Mouse (Mus musculus) neural tube, embryonic 11.5 days (tissue): ENCODE measurements at regions not wholly inside any gene's neighbourhood (a gene's known extent, or its start where the extent isn't known, plus 50 kb on each side); places are given as distances from the start of the nearest gene placed in this dataset.

Experiments used
- ATAC-seq: fragments of 200-750 bp; cut with Nextera tagmentation; 2 replicates; pipeline ENCODE4 v1.8.0; 2017; ENCODE audit warnings: moderate number of reproducible peaks, mild to moderate bottlenecking, moderate TSS enrichment, moderate library complexity; ENCODE audit not compliant: insufficient read depth, low FRiP score, low TSS enrichment
- DNase-seq: peaks from one replicate; pipeline ENCODE4 v3.0.0-alpha.2; 2015; ENCODE audit warnings: low spot score
- H3K27ac ChIP-seq: fragments of 300-500 bp; sonication (generic); 2 replicates; pipeline ENCODE4 v1.5.1; 2014; ENCODE audit warnings: low read depth, mild to moderate bottlenecking, low read length
- H3K27me3 ChIP-seq: fragments of 300-500 bp; sonication (generic); 2 replicates; pipeline ENCODE4 v1.6.1; 2014; ENCODE audit warnings: mild to moderate bottlenecking, low read length, mixed read lengths; ENCODE audit not compliant: control insufficient read depth, insufficient read depth
- H3K36me3 ChIP-seq: fragments of 300-500 bp; sonication (generic); 2 replicates; pipeline ENCODE4 v1.6.1; 2014; ENCODE audit warnings: mild to moderate bottlenecking, low read length, moderate library complexity, mixed read lengths; ENCODE audit not compliant: control insufficient read depth, insufficient read depth
- H3K4me1 ChIP-seq: fragments of 300-500 bp; sonication (generic); 2 replicates; pipeline ENCODE4 v1.6.1; 2014; ENCODE audit warnings: low read length, mixed read lengths; ENCODE audit not compliant: control insufficient read depth, insufficient read depth
- H3K4me2 ChIP-seq: fragments of 300-500 bp; sonication (generic); 2 replicates; pipeline ENCODE4 v1.6.1; 2014; ENCODE audit warnings: low read depth, mild to moderate bottlenecking, moderate library complexity
- H3K4me3 ChIP-seq: fragments of 300-500 bp; sonication (generic); 2 replicates; pipeline ENCODE4 v1.5.1; 2014; ENCODE audit warnings: low read depth, low read length
- H3K9ac ChIP-seq: fragments of 300-500 bp; sonication (generic); 2 replicates; pipeline ENCODE4 v1.6.1; 2014; ENCODE audit warnings: mild to moderate bottlenecking, low read length
- H3K9me3 ChIP-seq: fragments of 300-500 bp; sonication (generic); 2 replicates; pipeline ENCODE4 v1.6.1; 2016; ENCODE audit warnings: low read length; ENCODE audit not compliant: control insufficient read depth
- WGBS: fragments of 180-500 bp; shearing (Covaris S2); extraction: QIAGEN DNeasy Blood & Tissue Kit; methylation state at CpG from one replicate; pipeline ENCODE4 v1.1.7; 2014; 5-methylcytosine and 5-hydroxymethylcytosine counted together

DNA sequence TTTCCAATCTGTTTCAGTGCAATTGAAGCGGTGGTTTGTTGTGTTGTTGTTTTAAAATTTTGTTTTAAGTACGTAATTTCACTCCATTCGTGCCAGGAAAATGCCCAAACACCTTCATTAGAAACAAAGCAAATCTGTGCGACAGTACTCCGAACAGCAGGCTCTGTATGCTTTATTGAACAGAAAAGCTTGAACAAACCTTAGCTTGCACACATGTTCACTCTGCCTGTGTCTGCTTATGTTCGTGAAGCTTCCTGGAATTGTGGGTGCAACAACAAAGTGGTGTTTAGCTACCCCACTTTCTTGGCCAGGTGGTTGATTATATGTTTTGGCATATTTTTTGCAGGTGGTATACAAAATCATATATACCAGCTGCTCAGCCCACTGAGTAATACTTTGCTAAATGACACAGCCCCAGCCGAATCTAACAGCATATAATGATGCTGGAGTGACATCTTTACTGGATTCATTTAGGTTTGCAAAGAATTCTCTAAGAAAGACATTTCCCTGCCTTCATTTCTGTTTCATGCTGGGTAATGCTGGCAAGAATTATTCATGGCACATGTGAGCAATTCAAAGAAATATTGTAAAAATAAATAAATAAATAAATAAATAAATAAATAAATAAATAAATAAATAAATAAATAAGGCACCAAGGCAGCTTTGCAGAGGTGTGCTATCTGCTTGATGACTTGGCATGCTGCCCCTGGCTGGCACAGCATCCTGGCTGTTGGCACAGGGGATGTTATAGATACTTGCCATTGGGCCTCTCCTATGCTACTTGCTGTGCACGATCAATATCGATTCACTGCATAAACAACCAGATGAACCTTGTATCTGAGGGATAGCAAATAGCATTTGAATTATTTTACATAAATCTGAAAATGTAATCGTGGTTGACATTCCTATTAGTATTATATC lies 679.9 kb downstream of the Dach1 start:
- Histone ChIP-seq H3K27ac (no peak overlapping the region), H3K27me3 (no peaks in the 10 kb centered on the region), H3K9ac (no peak overlapping the region), H3K9me3 (no peaks in the 10 kb centered on the region), H3K4me2 (no peak overlapping the region), H3K4me3 (no peak overlapping the region), H3K36me3 (no peaks in the 10 kb centered on the region), H3K4me1 (no peaks in the 10 kb centered on the region)
- WGBS, result 92% methylated on average over 10 of the region's 10 CpGs
- ATAC-seq (no peak), DNase-seq (no peak)

DNA sequence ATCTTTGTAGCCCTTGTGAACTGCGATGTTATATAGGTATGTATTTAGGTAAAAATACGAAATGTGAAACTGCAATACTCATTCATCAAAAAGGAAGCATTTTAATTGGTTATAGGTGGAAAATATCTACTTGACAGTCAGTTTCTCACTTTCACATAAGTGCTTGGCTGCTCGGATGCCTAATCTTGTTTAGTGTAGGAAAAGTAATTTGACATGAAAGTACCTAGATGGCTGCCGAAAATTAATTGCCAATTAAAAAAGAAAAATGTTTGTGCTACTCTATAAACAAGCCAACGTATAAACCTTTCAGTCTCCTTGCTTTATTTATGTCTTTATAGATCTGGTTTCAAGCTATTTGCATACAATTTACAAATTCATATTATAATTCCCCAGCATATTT lies 691.3 kb downstream of the Dach1 start:
- Histone ChIP-seq H3K4me2 (no peak overlapping the region), H3K4me3 (no peak overlapping the region), H3K27me3 (no peaks in the 10 kb centered on the region), H3K36me3 (no peaks in the 10 kb centered on the region), H3K9me3 (no peaks in the 10 kb centered on the region), H3K27ac (no peak overlapping the region), H3K9ac (no peak overlapping the region), H3K4me1 (no peaks in the 10 kb centered on the region)
- ATAC-seq, result no peak
- WGBS, result 83% methylated on average over 5 of the region's 5 CpGs
- DNase-seq, result no peak

DNA sequence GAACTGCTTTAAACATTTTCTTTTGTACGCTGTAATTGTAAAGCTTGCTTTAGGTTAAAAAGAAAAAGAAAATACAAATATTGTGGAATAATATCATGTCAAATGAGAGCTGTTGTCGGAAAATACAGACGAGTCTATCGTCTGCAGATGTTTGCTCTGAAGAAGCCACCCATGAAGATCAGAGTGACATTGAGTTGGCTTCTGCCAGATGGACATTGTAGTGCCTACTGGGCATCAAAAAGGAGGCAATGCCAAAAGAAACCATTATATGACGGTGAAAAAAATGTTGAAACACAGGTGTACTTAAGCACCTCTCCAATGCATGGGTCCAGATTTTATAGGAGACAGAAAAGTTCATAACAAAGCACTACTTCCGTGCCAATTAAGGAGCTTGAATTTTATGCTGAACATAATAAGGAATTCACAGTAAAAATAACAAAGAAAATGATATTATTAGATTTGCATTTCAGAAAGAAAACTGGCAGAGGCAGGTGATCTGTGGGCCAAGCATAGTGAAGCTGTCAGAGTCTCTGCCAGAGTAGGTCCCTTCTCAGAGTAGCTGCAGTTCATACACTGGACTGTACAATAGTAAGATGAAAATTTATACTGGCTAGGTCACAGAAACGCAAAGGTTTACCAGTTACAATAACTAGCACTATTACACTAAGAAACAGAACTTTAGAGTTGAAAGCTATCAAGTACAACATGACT lies 718.9 kb downstream of the Dach1 start:
- no peaks in the 10 kb centered on the region for H3K27me3 ChIP-seq
- H3K27ac ChIP-seq, result no peak overlapping the region
- H3K4me1 ChIP-seq, result no peaks in the 10 kb centered on the region
- H3K9me3 ChIP-seq, result no peaks in the 10 kb centered on the region
- 87% methylated on average over 7 of the region's 7 CpGs for WGBS
- no peak overlapping the region for H3K9ac ChIP-seq
- no peak overlapping the region for H3K4me2 ChIP-seq
- DNase-seq, result no peak
- ATAC-seq, result no peak
- no peaks in the 10 kb centered on the region for H3K36me3 ChIP-seq
- no peak overlapping the region for H3K4me3 ChIP-seq

DNA sequence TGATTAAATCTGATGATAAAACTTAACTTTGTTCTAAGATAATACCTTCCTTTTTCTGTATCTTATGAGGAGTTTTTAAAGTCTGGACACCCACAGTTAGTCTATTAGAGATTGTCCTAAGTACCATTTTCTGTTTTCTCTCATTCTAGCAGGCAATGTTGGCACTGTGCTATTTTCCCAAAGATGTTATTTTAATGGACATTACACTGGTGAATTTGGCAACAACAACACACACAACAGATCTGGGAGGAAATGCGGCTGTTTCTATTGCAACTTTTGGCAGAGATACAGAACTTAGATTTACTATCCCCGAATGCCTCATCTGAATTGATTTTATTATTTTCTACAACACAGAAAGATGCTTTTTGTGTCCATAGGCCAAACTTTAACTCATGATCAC lies 720.9 kb downstream of the Dach1 start:
- no peak overlapping the region for H3K27ac ChIP-seq
- ATAC-seq (no peak), DNase-seq (no peak)
- H3K4me1 ChIP-seq, result no peaks in the 10 kb centered on the region
- no peak overlapping the region for H3K4me3 ChIP-seq
- WGBS, result 91% methylated on average over 2 of the region's 2 CpGs
- no peak overlapping the region for H3K9ac ChIP-seq
- H3K4me2 ChIP-seq, result no peak overlapping the region
- H3K9me3 ChIP-seq, result no peaks in the 10 kb centered on the region
- H3K36me3 ChIP-seq, result no peaks in the 10 kb centered on the region
- H3K27me3 ChIP-seq, result no peaks in the 10 kb centered on the region

DNA sequence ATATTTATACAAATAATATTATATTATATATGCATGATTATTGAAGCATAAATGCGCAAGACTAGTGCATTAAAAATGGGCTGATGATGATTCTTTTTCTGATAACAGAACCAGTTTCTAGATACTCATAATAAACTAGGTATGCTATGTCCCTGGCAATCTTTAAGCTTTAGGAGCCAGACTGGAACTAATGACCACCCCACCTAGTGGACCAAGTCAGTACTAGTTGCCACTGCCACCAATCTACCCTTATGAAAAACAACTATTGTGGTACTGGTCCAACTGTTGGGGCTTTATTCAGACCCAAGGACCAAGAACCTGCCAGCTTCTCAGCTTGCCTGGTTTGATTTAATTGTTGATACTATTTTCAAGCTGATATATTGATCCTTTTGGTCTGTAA lies 722.8 kb downstream of the Dach1 start:
- ATAC-seq, result peak; percentile 46; the same call in 1 of the 2 replicates
- WGBS, result 94% methylated on average over 1 of the region's 1 CpGs

DNA sequence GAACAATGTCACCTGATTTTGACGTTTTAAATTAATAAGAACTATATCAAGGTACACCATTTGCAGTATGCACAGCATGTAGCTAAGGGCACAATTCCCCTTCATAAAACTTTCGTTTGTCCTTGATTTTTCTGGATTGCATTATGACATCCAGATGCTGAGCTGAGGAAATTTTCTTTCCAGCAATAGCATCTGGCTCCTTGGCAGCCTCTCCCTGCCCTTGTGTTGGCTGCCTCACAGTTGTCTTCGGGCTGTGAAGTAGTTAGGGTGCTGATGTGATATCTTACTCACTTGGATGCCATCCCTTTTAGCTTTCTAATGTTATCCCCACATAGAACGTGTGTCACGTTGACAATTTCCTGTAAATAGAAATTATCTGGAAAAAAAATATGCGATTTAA lies 729.2 kb downstream of the Dach1 start:
- DNase-seq, result no peak
- Histone ChIP-seq H3K9ac (no peak overlapping the region), H3K27ac (no peak overlapping the region), H3K4me3 (no peak overlapping the region), H3K4me2 (no peak overlapping the region), H3K4me1 (no peaks in the 10 kb centered on the region), H3K9me3 (no peaks in the 10 kb centered on the region), H3K27me3 (no peaks in the 10 kb centered on the region), H3K36me3 (no peaks in the 10 kb centered on the region)
- ATAC-seq, result no peak
- WGBS, result 80% methylated on average over 6 of the region's 6 CpGs

More for the DNA sequence above, 722.8 kb downstream of the Dach1 start:
- DNase-seq, result no peak
- Histone ChIP-seq H3K9me3 (no peaks in the 10 kb centered on the region), H3K4me1 (no peaks in the 10 kb centered on the region), H3K27ac (no peak overlapping the region), H3K4me3 (no peak overlapping the region), H3K36me3 (no peaks in the 10 kb centered on the region), H3K9ac (no peak overlapping the region), H3K27me3 (no peaks in the 10 kb centered on the region), H3K4me2 (no peak overlapping the region)

DNA sequence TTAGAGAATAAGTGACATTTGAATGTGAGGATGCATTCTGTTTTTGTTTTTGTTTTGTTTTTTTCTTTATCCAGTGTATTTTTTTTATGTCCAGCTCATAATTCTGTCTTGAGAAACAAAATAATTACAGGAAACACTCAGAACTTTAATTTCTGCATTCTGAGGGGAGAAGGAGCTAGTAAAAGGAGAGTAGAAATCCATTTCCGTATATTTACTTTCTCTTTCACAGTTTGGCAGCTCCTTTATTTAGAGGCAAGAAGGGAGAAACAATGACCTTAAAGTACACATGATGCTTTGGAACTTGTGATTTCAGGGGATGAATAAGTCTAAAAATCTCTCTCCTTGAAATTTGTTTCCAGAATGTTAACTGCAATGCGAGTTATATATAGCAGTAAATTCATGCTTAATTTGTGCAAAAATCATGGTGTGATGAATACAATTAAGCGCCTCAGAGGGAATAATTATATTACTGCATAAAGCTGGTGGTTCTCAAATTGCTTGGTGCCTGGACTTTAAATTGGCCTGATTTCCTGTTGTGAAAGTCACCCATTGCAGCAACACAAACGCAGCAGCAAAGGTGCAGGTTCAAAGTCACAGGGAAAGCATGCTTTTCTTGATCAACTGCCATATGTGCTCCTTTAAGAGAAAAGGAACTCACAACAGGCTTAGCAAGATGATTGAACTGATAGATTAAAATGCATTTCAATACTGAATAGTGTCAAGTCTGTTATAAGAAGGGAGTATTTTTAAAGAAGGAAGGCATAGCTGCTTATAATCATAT lies 733.9 kb downstream of the Dach1 start:
- Histone ChIP-seq H3K27me3 (no peaks in the 10 kb centered on the region), H3K36me3 (no peaks in the 10 kb centered on the region), H3K4me2 (no peak overlapping the region), H3K27ac (no peak overlapping the region), H3K4me1 (no peaks in the 10 kb centered on the region), H3K9ac (no peak overlapping the region), H3K9me3 (no peaks in the 10 kb centered on the region), H3K4me3 (no peak overlapping the region)
- 76% methylated on average over 4 of the region's 4 CpGs for WGBS
- no peak for ATAC-seq
- DNase-seq, result no peak

DNA sequence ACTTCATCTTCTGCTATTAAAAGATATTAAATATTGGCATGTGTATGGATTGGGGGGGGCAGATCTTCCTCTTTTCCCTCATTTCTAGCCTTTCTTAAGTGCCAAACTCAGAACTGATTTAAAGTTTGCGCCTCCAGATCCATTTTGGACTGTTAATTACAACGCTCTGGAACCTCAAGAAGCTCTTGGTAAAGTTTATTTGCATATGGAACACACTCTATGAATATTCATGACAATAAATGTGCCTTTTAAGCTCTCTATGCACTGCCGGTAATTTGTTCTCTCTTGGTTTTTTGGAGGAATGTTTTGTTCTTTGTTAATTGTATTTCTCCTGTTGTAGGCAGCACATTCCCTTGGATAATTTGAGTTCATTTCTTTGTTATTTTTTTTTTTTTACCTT lies 738.3 kb downstream of the Dach1 start:
- ATAC-seq (no peak), DNase-seq (no peak)
- Histone ChIP-seq H3K27ac (no peak overlapping the region), H3K4me3 (no peak overlapping the region), H3K36me3 (no peaks in the 10 kb centered on the region), H3K4me2 (no peak overlapping the region), H3K27me3 (no peaks in the 10 kb centered on the region), H3K4me1 (no peaks in the 10 kb centered on the region), H3K9me3 (no peaks in the 10 kb centered on the region), H3K9ac (no peak overlapping the region)
- 81% methylated on average over 3 of the region's 3 CpGs for WGBS
